Mouse (Mus musculus): ENCODE data around the gene Gpr1.
"Not testable (repeated sequence)": the region's sequence is repeated elsewhere in the genome, so short reads cannot be mapped to it uniquely, and the experiment has no call there.

The Gpr1 gene

GRCm38 (mm10) chr1:63219277-63219676, 4.9 kb upstream of the Gpr1 start:
- no peak for DNase-seq (ENCODE audit: low spot score)

GRCm38 (mm10) chr1:63214631-63215030, 288 bp upstream of the Gpr1 start:
- DNase-seq (ENCODE audit: low spot score), result no peak

DNA sequence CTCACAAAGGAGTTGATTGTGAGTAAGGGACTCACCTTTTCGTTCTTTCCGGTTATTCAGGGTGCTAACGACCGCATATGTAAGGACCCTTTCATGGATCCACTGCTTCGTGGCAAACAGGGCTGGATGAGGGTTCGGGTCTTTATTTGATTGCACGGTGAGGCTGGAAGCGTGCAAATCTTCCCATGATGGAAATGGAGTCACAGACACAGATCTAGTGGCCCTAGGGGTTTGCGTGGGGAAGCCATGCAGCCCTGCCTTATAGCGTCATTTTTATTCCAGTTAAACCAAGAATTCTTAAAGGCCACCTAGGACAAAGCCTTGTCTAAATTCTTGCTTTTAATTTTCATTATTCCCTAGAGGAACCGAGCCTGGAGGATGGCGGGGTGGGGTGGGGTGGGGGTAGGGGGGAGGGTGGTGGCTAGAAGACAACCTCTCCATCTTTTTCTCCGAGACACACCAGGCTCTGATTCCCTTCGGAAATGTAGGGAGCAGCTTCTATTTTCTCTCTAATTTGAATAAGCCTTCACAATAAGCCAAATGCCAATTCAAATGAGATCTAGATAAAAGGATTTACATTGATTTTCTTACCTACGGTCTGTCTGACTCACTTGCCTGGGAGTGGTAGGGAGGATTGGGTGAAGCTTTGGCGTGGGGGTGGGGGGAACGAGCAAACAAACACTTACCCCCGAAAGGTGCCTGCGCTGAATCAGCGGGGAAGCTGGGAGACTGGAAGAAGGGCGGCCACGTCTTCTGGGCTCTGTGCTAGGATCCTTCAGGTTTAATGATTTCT, 669 bp downstream of the Gpr1 start:
- DNase-seq (ENCODE audit: low spot score), result peak; percentile 17

DNA sequence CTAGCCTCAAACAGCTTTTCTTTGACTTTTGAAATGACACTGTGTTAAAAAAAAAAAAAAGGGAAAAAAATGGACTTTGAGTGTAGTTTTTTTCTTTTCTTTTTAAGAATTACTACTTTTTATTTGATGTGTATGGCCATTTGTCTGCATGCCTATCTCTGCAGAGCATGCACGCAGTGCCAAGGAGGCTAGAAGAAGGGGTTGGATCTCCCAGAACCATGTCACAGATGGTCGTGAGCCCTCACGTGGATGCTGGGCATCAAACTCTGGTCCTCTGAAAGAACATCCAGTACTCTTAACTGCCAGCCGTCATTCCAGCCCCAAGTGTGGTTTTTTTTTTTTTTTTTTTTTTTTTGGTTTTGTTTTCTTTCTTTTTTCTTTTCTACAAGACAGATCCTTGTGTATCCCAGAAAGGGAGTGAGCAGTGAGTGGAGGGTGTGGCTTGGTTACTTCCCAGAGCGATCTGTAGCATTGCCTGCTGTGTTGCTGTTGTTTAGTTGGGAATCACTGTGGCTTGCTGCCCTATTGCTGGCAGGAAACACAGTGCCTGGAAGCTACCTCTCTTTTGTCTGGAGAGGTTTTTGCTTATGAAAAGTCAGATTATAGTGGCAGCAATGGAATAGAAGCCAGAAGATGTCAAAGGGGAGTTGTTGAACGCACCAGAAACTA, 4.3 kb downstream of the Gpr1 start:
- no peak for DNase-seq (ENCODE audit: low spot score)

DNA sequence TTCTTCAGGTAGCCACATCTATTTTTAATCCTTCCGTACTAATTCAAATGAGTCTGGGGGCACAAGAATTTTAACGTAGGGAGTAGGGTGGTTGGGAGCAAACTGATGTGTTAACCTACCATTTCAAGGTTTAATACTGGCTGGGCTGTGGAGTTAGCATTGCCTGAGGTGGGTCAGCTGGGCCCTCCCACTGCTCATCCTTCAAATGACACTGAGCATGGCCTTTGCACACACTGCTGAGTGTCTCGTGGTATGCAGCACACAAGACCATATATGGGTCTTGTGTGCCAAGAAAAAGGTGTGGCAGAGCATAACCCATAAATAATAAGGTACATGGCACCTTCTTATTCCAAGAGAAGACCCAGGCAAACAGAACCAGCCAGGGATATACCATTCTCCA, 6.7 kb downstream of the Gpr1 start:
- DNase-seq (ENCODE audit: low spot score), result no peak

- DNase-seq (ENCODE audit: low spot score), result no peak
These were observed 9.5 kb downstream of the Gpr1 start for GRCm38 (mm10) chr1:63204660-63205394.

- peak; percentile 73 for DNase-seq (ENCODE audit: low spot score)
These were observed 10.2 kb downstream of the Gpr1 start for GRCm38 (mm10) chr1:63203950-63204659.

DNA sequence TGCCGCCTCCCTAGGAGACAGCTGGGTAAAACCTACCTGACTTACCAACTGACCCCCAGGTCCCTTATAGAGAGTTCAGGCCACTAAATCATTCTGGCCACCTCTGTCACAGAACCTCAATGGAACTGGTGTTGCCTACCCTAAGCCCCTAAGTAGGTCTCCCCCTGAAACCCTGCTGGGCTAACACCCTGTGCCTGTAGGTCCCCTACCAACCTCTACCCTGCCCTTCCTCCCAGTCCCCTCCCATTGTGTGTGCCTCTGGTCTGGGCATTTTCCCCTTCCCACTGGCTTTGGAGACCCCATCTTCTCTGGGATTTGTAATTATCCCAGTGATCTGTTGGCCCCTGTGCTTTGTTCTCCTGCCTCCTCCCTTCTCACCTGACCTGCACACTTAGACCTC, 10.9 kb downstream of the Gpr1 start:
- no peak for DNase-seq (ENCODE audit: low spot score)

- DNase-seq (ENCODE audit: low spot score), result no peak
These were observed 12.7 kb downstream of the Gpr1 start for GRCm38 (mm10) chr1:63201672-63202071.

- no peak for DNase-seq (ENCODE audit: low spot score)
These were observed 14.0 kb downstream of the Gpr1 start for GRCm38 (mm10) chr1:63200322-63200721.

GRCm38 (mm10) chr1:63199387-63199786, 15.0 kb downstream of the Gpr1 start:
- no peak for DNase-seq (ENCODE audit: low spot score)

- DNase-seq (ENCODE audit: low spot score), result no peak
These were observed 18.4 kb downstream of the Gpr1 start for GRCm38 (mm10) chr1:63195848-63196512.

DNA sequence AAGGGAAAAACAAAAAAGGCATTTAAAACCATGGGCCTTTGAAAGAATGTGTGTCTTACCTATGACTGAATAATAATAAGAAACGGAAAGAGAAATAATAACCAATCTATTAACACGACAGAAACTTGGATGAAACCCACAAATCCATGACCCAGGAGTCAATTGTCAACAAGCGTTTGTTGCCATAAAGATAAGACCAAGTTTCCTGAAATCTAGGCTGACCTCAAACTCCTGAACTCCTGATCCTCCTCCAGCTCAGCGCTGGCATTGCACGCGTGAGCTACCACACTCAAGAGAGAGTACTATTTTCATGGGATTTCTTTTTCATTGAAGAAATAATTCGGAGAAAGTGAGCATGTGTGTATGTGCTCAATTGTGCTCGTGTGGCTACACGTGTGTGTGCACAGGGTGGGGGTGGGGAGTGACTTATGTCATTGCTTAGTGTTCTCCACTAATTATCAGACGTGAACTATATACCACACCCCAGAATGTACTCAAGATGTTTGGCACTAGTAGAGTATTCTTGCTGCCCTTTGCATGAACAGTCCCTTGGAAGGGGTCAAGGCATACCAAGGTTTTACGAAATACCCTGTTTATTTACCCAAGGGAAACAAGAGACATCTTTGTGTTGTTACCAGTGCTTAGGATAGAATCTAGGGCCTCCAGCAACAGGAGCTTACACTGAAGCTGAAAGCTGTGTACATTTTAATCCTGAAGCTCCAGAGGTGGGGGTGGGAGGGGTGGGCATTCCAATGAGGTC, 21.9 kb downstream of the Gpr1 start:
- DNase-seq (ENCODE audit: low spot score), result peak; percentile 39

DNA sequence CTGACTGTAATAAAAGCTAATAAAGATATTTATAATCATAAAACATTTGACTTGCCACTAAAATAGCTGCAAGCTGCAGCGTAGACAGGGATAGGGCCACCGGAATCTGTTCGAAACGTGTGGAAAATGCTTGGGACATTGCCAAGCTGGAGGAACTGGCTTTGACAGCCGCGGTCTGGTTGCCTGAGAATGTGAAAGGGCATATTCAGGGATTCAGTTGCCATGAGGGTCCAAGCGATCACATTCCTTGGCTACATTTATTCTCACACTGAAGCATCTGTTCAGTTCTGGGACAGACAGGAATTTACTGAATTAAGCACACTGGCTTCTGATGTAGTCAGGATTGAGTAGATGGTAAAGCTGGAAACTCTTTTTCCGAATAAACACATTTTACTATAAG, 23.5 kb downstream of the Gpr1 start:
- DNase-seq (ENCODE audit: low spot score), result no peak

DNA sequence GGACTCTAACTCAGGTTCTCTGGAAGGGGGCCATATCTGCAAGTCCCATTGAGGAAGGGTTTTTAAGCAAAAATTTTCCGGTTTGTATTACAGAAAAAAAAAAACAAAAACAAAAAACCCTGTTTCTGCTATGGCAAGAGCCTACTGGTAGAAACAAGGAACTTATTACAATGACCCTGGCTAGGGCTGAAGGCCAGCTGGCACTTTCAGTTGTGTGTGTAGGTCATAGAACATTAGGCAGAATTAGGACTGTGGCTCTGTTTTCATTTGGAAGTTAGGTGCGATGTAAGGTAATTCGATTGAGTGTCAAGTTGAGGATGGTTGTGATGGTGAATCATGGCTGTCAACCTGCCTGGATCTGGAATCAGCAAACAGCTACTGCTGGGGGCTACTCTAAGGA, 25.8 kb downstream of the Gpr1 start:
- DNase-seq (ENCODE audit: low spot score), result no peak

DNA sequence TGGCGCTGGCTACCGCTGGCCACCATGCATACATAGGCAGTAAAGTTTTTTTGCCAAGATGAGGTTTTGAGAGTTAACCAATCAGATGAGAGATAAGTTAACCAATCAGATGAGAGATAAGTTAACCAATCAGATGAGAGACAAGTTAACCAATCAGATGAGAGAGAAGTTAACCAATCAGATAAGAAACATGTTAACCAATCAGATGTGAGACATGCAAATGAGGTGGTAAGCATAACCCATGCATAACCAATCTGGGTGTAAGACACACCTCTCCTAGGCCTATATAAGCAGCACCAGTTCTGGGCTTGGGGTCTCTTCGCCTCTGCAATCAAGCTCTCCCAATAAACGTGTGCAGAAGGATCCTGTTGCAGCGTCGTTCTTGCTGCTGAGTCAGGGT, 28.9 kb downstream of the Gpr1 start:
- DNase-seq (ENCODE audit: low spot score), result not testable (repeated sequence)

GRCm38 (mm10) chr1:63182636-63183270, 31.6 kb downstream of the Gpr1 start:
- DNase-seq (ENCODE audit: low spot score), result peak; percentile 30

DNA sequence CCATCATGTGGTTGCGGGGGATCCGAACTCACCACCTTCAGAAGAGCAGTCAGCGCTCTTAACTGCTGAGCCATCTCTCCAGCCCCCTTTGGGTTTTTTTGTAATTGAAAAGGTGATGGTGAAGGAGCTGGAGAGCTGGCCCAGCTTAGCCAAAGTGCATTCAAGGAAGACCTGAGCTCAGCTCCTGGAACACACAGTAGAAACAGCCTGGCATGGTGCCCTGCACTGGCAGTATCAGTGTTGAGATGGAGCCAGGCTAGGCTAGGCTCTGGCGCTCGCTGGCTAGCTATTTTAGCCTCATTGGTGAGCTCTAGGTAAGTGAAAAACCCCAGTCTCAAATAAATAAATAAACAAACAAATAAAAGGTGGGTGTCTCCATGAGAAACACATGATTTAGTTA, 32.1 kb downstream of the Gpr1 start:
- DNase-seq (ENCODE audit: low spot score), result no peak

- DNase-seq (ENCODE audit: low spot score), result no peak
These were observed 32.9 kb downstream of the Gpr1 start for GRCm38 (mm10) chr1:63181480-63181879.

GRCm38 (mm10) chr1:63181019-63181418, 33.3 kb downstream of the Gpr1 start:
- DNase-seq (ENCODE audit: low spot score), result peak; percentile 89
